Mouse (Mus musculus) CH12.LX (cell line): ENCODE results near the gene Tmem100.

Experiments
- BHLHE40 ChIP-seq: IDR thresholded peaks from 2 replicates; pipeline ENCODE4 v1.6.1; 2011; ENCODE audit warnings: mild to moderate bottlenecking, low read depth, low read length, improper control_type of control experiment
- CHD1 ChIP-seq: IDR thresholded peaks from 2 replicates; pipeline ENCODE4 v1.6.1; 2012; ENCODE audit warnings: low read depth, low read length, improper control_type of control experiment, inconsistent platforms
- CTCF ChIP-seq, 2 experiments: IDR thresholded peaks in 1 of 2; conservative IDR thresholded peaks in 1 of 2; 2 replicates each; pipeline ENCODE4 v1.5.1; 2011 to 2012; ENCODE audit warnings: low read depth in 2 of 2, low read length in 2 of 2, improper control_type of control experiment in 1 of 2, inconsistent platforms in 1 of 2, mild to moderate bottlenecking in 1 of 2, moderate library complexity in 1 of 2
- HCFC1 ChIP-seq: IDR thresholded peaks from 2 replicates; pipeline ENCODE4 v1.6.1; 2012; ENCODE audit warnings: low read depth, mild to moderate bottlenecking, inconsistent platforms, low read length, improper control_type of control experiment
- MXI1 ChIP-seq: IDR thresholded peaks from 2 replicates; pipeline ENCODE4 v1.6.1; 2011; ENCODE audit warnings: mild to moderate bottlenecking, low read depth, low read length, improper control_type of control experiment
- POLR2A ChIP-seq: IDR thresholded peaks from 2 replicates; pipeline ENCODE4 v1.6.1; 2011; ENCODE audit warnings: low read depth, mild to moderate bottlenecking, improper control_type of control experiment, low read length

GRCm38 (mm10) chr11:90084166-90084565, 54.0 kb downstream of the Tmem100 start:
- no peak for TF ChIP-seq MXI1
- TF ChIP-seq CHD1, result no peak
- no peak for TF ChIP-seq BHLHE40
- TF ChIP-seq POLR2A, result no peak
- no peak for TF ChIP-seq HCFC1
- no peak for TF ChIP-seq CTCF (conservative IDR thresholded peaks at IDR 0.05 in 1 of 2, IDR thresholded peaks at IDR 0.05 in 1 of 2; ENCODE audit: low read depth in 2 of 2, low read length in 2 of 2)
